Mouse (Mus musculus) neural tube, embryonic 14.5 days (tissue): ENCODE measurements around the gene Prex1. TPM values are rescaled to one million over a fixed set of nuclear protein-coding genes. Genes with fewer than 3 reads are reported as not detected.

Source experiments
- ATAC-seq: fragments of 200-750 bp; cut with Nextera tagmentation; 2 replicates; pipeline ENCODE4 v1.8.0; 2017; ENCODE audit warnings: low read depth, mild to moderate bottlenecking, moderate TSS enrichment, moderate library complexity
- H3K27ac ChIP-seq: fragments of 300-500 bp; sonication (generic); 2 replicates; pipeline ENCODE4 v1.5.1; 2014; ENCODE audit warnings: low read depth, mild to moderate bottlenecking, control low read depth, low read length, moderate library complexity, mixed read lengths
- H3K27me3 ChIP-seq: fragments of 300-500 bp; sonication (generic); 2 replicates; pipeline ENCODE4 v1.6.1; 2014; ENCODE audit warnings: low read length; ENCODE audit not compliant: control insufficient read depth, insufficient read depth
- H3K36me3 ChIP-seq: fragments of 300-500 bp; sonication (generic); 2 replicates; pipeline ENCODE4 v1.6.1; 2014; ENCODE audit warnings: low read length, mixed read lengths; ENCODE audit not compliant: control insufficient read depth, insufficient read depth
- H3K4me1 ChIP-seq: fragments of 300-500 bp; sonication (generic); 2 replicates; pipeline ENCODE4 v1.6.1; 2014; ENCODE audit warnings: low read length; ENCODE audit not compliant: control insufficient read depth, insufficient read depth
- H3K4me2 ChIP-seq: fragments of 300-500 bp; sonication (generic); 2 replicates; pipeline ENCODE4 v1.6.1; 2014; ENCODE audit warnings: mild to moderate bottlenecking, low read depth, low read length, control low read depth
- H3K4me3 ChIP-seq: fragments of 300-500 bp; sonication (generic); 2 replicates; pipeline ENCODE4 v1.5.1; 2014; ENCODE audit warnings: low read depth, low read length, control low read depth, mixed read lengths
- H3K9ac ChIP-seq: fragments of 300-500 bp; sonication (generic); replicated peaks from 2 replicates; pipeline ENCODE4 v1.6.1; 2014; ENCODE audit warnings: low read depth, mild to moderate bottlenecking, control low read depth, low read length, mixed read lengths
- H3K9me3 ChIP-seq: fragments of 300-500 bp; sonication (generic); 2 replicates; pipeline ENCODE4 v1.6.1; 2016; ENCODE audit warnings: low read length; ENCODE audit not compliant: control insufficient read depth
- WGBS: fragments of 180-500 bp; shearing (Covaris S2); extraction: QIAGEN DNeasy Blood & Tissue Kit; methylation state at CpG from one replicate; pipeline ENCODE4 v1.1.7; 2014; 5-methylcytosine and 5-hydroxymethylcytosine counted together
- polyA plus RNA-seq: library from polyadenylated mRNA; unstranded; fragments of >200 nt; fragmentation: Nextera tagmentation; extraction: Ambion mirVana; gene quantifications from 2 replicates; pipeline ENCODE4 v1.2.1, GENCODE M21; 2014

Gene Prex1
- polyA plus RNA-seq, 1 experiment from 2014 or later: 25.9 TPM

GRCm38 (mm10) chr2:166541112-166541928 is 172.3 kb downstream of the Prex1 start:
- Histone ChIP-seq H3K9me3 (no peaks in the 10 kb centered on the region), H3K4me3 (no peak overlapping the region), H3K4me1 (peaks cover 10% of the 10 kb centered on the region; the same call in 1 of the 2 replicates), H3K27ac (peak overlapping the region; percentile 4), H3K27me3 (no peaks in the 10 kb centered on the region), H3K4me2 (no peak overlapping the region), H3K36me3 (no peaks in the 10 kb centered on the region), H3K9ac (no peak overlapping the region)
- no peak; the same call in 1 of the 2 replicates for ATAC-seq
- WGBS: 15% methylated on average over 11 of the region's 11 CpGs

GRCm38 (mm10) chr2:166540216-166540615 is 173.4 kb downstream of the Prex1 start:
- H3K4me2 ChIP-seq: no peak overlapping the region
- H3K36me3 ChIP-seq: no peaks in the 10 kb centered on the region
- H3K4me3 ChIP-seq: no peak overlapping the region
- H3K4me1 ChIP-seq: peaks cover 10% of the 10 kb centered on the region; the same call in 1 of the 2 replicates
- H3K9me3 ChIP-seq: no peaks in the 10 kb centered on the region
- ATAC-seq: no peak
- no peak overlapping the region for H3K9ac ChIP-seq
- no peaks in the 10 kb centered on the region for H3K27me3 ChIP-seq
- 75% methylated on average over 1 of the region's 1 CpGs for WGBS
- no peak overlapping the region for H3K27ac ChIP-seq

GRCm38 (mm10) chr2:166536896-166537295 is 176.7 kb downstream of the Prex1 start:
- no peak for ATAC-seq
- no peaks in the 10 kb centered on the region for H3K27me3 ChIP-seq
- H3K4me1 ChIP-seq: peaks cover 10% of the 10 kb centered on the region; the same call in 1 of the 2 replicates
- no peaks in the 10 kb centered on the region for H3K36me3 ChIP-seq
- H3K27ac ChIP-seq: no peak overlapping the region
- no peak overlapping the region for H3K9ac ChIP-seq
- H3K9me3 ChIP-seq: no peaks in the 10 kb centered on the region
- 88% methylated on average over 3 of the region's 3 CpGs for WGBS
- no peak overlapping the region for H3K4me3 ChIP-seq
- no peak overlapping the region for H3K4me2 ChIP-seq

- H3K4me1 ChIP-seq: 0 out of 2 replicates have a peak, but pooled peaks cover 4% of the 10 kb centered on the region
- H3K27me3 ChIP-seq: no peaks in the 10 kb centered on the region
- H3K9me3 ChIP-seq: no peaks in the 10 kb centered on the region
- no peaks in the 10 kb centered on the region for H3K36me3 ChIP-seq
- no peak overlapping the region for H3K4me2 ChIP-seq
- 49% methylated on average over 11 of the region's 11 CpGs for WGBS
- H3K27ac ChIP-seq: peak overlapping the region; percentile 41
- ATAC-seq: peak; percentile 60; the same call in 1 of the 2 replicates
- H3K4me3 ChIP-seq: no peak overlapping the region
- H3K9ac ChIP-seq: no peak overlapping the region
Observed at GRCm38 (mm10) chr2:166535519-166535918, 178.1 kb downstream of the Prex1 start.

DNA sequence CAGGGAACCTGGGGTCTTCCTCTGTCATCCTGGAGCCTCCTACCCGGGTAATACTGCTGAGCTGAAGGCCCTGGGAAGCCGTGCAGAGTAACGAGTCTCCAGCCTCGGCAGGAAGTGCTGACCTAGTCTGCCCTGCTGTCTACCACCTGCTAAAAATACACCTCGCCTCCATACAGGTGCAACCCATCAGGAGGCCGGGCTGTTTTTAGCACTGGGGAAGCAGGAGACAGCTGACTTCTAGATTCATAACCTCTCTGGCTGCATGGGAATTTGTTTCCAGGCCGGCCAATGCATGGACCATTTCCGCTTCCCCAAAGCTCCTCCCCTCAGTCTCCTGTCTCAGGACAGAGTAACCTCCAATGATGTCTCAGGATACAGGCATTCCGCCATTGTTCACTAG is 187.4 kb downstream of the Prex1 start:
- no peak overlapping the region for H3K4me2 ChIP-seq
- H3K4me3 ChIP-seq: no peak overlapping the region
- ATAC-seq: no peak
- H3K27me3 ChIP-seq: no peaks in the 10 kb centered on the region
- WGBS: 82% methylated on average over 9 of the region's 9 CpGs
- no peaks in the 10 kb centered on the region for H3K36me3 ChIP-seq
- H3K4me1 ChIP-seq: peaks cover 4% of the 10 kb centered on the region
- no peaks in the 10 kb centered on the region for H3K9me3 ChIP-seq
- H3K27ac ChIP-seq: no peak overlapping the region
- H3K9ac ChIP-seq: no peak overlapping the region

GRCm38 (mm10) chr2:166523156-166523890 is 190.3 kb downstream of the Prex1 start:
- no peaks in the 10 kb centered on the region for H3K9me3 ChIP-seq
- no peak for ATAC-seq
- H3K4me3 ChIP-seq: no peak overlapping the region
- H3K4me2 ChIP-seq: no peak overlapping the region
- H3K27me3 ChIP-seq: no peaks in the 10 kb centered on the region
- WGBS: 75% methylated on average over 10 of the region's 10 CpGs
- H3K36me3 ChIP-seq: no peaks in the 10 kb centered on the region
- H3K4me1 ChIP-seq: peaks cover 9% of the 10 kb centered on the region
- H3K9ac ChIP-seq: no peak overlapping the region
- no peak overlapping the region for H3K27ac ChIP-seq

GRCm38 (mm10) chr2:166522612-166523120 is 191.0 kb downstream of the Prex1 start:
- peaks cover 11% of the 10 kb centered on the region for H3K4me1 ChIP-seq
- no peaks in the 10 kb centered on the region for H3K36me3 ChIP-seq
- no peak overlapping the region for H3K9ac ChIP-seq
- H3K27ac ChIP-seq: peak overlapping the region; percentile 50; the same call in 1 of the 2 replicates
- ATAC-seq: no peak
- H3K9me3 ChIP-seq: no peaks in the 10 kb centered on the region
- H3K4me3 ChIP-seq: no peak overlapping the region
- no peak overlapping the region for H3K4me2 ChIP-seq
- H3K27me3 ChIP-seq: no peaks in the 10 kb centered on the region
- WGBS: 87% methylated on average over 15 of the region's 15 CpGs

- Histone ChIP-seq H3K9me3 (no peaks in the 10 kb centered on the region), H3K27me3 (no peaks in the 10 kb centered on the region), H3K4me1 (peaks cover 15% of the 10 kb centered on the region), H3K9ac (no peak overlapping the region), H3K27ac (peak overlapping the region; percentile 50; the same call in 1 of the 2 replicates), H3K4me3 (no peak overlapping the region), H3K36me3 (no peaks in the 10 kb centered on the region), H3K4me2 (no peak overlapping the region)
- ATAC-seq: no peak
- WGBS: 43% methylated on average over 16 of the region's 16 CpGs
Observed at GRCm38 (mm10) chr2:166521878-166522611, 191.6 kb downstream of the Prex1 start.
